Mouse (Mus musculus) cerebellum, adult 2 months (tissue): Measurements from ENCODE around the gene Prox1. TPM values are rescaled to one million over a fixed set of nuclear protein-coding genes. Genes with fewer than 3 reads are reported as not detected.

Experiments
- DNase-seq, 2 experiments: peaks; one replicate each; pipeline ENCODE4 v3.0.0; 2021
- H3K27ac ChIP-seq: fragments of 200-500 bp; 2 replicates; pipeline ENCODE4 v1.5.1; 2012; ENCODE audit warnings: low read length, control low read depth, inconsistent platforms; ENCODE audit not compliant: insufficient read depth
- H3K27me3 ChIP-seq: fragments of 200-500 bp; 2 replicates; pipeline ENCODE4 v1.6.1; 2012; ENCODE audit warnings: inconsistent platforms, mild to moderate bottlenecking, low read length, moderate library complexity; ENCODE audit not compliant: control insufficient read depth, insufficient read depth
- H3K4me1 ChIP-seq: fragments of 200-500 bp; 2 replicates; pipeline ENCODE4 v1.6.1; 2011; ENCODE audit warnings: low read length; ENCODE audit not compliant: control insufficient read depth, insufficient read depth
- H3K4me3 ChIP-seq: fragments of 200-500 bp; replicated peaks from 2 replicates; pipeline ENCODE3; 2011; ENCODE audit warnings: mild to moderate bottlenecking, low read depth, low read length, control low read depth; ENCODE audit not compliant: insufficient read depth
- CTCF ChIP-seq: fragments of 200-500 bp; IDR thresholded peaks from 2 replicates; pipeline ENCODE4 v1.5.1; 2011; ENCODE audit warnings: low read depth, mild to moderate bottlenecking, control low read depth, low read length, moderate library complexity, borderline replicate concordance; ENCODE audit not compliant: insufficient read depth
- POLR2A ChIP-seq: fragments of 200-500 bp; IDR thresholded peaks from 2 replicates; pipeline ENCODE4 v1.6.1; 2011; ENCODE audit warnings: low read length, control low read depth, borderline replicate concordance; ENCODE audit not compliant: insufficient read depth
- WGBS: fragments of 180-500 bp; shearing (Covaris S2); methylation state at CpG from one replicate; pipeline ENCODE4 v1.1.7; 2018; 5-methylcytosine and 5-hydroxymethylcytosine counted together
- polyA plus RNA-seq: library from polyadenylated mRNA; depleted of rRNA; stranded (reverse); fragments of >200 nt; gene quantifications from 2 replicates; pipeline ENCODE4 v1.2.3, GENCODE M21; 2012

Prox1 gene
- polyA plus RNA-seq, 1 experiment = 13.7 TPM

DNA sequence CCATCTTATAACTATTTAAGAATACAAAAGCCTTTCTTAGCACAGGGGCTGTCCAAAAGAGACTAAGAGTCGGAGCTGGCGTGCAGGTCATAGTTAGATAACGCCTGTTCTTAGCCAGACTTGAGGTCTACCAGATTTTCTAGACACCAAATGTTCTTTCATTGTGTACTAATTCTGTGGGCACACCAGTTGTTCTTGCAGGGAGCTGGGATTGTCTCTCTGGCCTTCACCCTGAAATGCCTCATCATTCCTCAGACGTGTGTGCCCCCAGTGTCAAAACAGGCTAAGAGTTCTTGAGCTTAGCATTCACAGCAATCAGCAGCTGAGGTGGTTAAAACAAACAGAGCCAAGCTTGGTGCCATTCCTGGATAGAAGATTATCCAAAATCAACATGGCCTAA is 37.6 kb downstream of the Prox1 start:
- no peaks in the 10 kb centered on the region for H3K27me3 ChIP-seq
- WGBS = 89% methylated on average over 4 of the region's 4 CpGs
- H3K27ac ChIP-seq = no peak overlapping the region
- TF ChIP-seq POLR2A = no peak
- TF ChIP-seq CTCF = no peak
- peaks cover 6% of the 10 kb centered on the region for H3K4me1 ChIP-seq
- no peak for DNase-seq
- no peak overlapping the region for H3K4me3 ChIP-seq

- Histone ChIP-seq H3K4me1 (peaks cover 9% of the 10 kb centered on the region), H3K27me3 (no peaks in the 10 kb centered on the region), H3K27ac (no peak overlapping the region), H3K4me3 (no peak overlapping the region)
- 86% methylated on average over 4 of the region's 4 CpGs for WGBS
- DNase-seq = no peak
- TF ChIP-seq POLR2A (no peak), CTCF (no peak)
These were observed 39.6 kb downstream of the Prox1 start for GRCm38 (mm10) chr1:190130888-190131287.

DNA sequence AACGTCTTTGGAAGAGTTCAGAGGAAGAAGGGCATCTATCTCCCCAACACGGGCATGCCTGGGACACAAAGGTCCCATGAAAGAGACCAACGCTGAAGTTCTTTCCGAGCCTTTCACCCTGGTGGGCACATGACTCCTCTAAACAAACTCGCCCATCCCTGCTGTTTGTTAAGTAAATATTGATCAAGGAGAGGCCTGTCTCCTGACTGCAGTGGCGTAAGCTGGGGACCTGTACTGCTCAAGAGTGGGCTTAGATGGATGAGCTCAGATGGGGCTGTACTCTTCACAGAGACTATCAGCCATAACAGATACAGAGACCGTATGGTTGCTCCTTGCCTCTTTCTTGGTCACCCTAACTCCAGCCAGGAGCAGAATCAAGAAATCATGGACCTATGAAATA is 41.0 kb downstream of the Prox1 start:
- TF ChIP-seq POLR2A = no peak
- TF ChIP-seq CTCF = no peak
- 74% methylated on average over 7 of the region's 7 CpGs for WGBS
- no peak for DNase-seq
- peaks cover 13% of the 10 kb centered on the region for H3K4me1 ChIP-seq
- H3K4me3 ChIP-seq = no peak overlapping the region
- H3K27me3 ChIP-seq = no peaks in the 10 kb centered on the region
- no peak overlapping the region for H3K27ac ChIP-seq

DNA sequence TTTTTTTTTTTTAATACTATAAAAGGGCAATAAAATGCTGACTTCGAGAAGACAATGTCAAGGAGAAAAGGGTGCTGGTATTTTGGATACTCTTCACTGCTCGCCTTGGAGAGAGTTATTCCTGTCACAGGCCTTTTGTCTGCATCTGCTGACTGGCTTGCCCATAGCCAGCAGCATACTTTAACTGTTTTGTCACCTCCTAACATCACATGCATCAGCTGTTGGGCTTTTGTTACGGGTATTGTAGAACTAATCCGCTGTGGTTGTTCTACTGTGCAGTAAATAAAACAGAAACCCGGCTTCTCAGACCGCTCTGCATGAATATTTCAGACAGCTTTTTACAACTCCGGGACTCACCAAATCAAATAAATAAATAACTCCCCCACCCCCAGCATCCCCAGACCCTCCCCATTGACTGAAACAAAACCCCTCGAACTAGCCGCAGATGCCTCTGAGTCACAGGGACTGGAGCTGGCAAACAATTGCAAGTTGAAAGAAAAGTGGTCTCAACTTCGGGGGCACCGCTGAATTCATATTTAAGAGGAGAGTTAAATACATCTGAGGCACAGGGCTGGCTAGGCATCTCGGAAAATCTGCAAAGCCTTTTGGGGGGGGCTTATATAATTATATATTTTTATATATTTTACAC is 41.7 kb downstream of the Prox1 start:
- no peak for DNase-seq
- Histone ChIP-seq H3K27me3 (no peaks in the 10 kb centered on the region), H3K4me1 (peaks cover 13% of the 10 kb centered on the region), H3K27ac (no peak overlapping the region), H3K4me3 (no peak overlapping the region)
- WGBS = 56% methylated on average over 12 of the region's 12 CpGs
- TF ChIP-seq POLR2A (no peak), CTCF (no peak)

DNA sequence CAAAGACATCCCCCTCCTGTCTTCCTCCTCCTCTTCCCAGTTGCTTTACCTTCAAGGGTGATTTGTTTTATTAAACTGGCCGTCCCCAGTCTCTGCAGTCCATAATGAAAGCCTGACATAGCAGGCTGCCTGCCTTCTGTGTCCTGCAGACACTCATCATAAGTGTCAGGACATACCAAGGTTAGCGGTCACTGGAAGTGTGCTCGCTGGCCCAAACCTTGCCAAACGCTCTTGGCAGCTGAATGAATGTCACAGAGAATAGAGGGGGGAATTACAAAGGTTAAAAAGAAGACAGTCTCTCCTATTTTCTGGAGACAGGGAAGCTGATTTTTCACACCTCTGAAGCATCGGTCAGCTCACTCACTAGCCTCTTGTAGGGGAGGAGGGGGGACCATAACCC is 42.6 kb downstream of the Prox1 start:
- peaks cover 13% of the 10 kb centered on the region for H3K4me1 ChIP-seq
- no peaks in the 10 kb centered on the region for H3K27me3 ChIP-seq
- H3K4me3 ChIP-seq = no peak overlapping the region
- DNase-seq = peak in 1 of 2 experiments; percentile 17
- TF ChIP-seq POLR2A (no peak), CTCF (no peak)
- WGBS = 28% methylated on average over 5 of the region's 5 CpGs
- no peak overlapping the region for H3K27ac ChIP-seq

DNA sequence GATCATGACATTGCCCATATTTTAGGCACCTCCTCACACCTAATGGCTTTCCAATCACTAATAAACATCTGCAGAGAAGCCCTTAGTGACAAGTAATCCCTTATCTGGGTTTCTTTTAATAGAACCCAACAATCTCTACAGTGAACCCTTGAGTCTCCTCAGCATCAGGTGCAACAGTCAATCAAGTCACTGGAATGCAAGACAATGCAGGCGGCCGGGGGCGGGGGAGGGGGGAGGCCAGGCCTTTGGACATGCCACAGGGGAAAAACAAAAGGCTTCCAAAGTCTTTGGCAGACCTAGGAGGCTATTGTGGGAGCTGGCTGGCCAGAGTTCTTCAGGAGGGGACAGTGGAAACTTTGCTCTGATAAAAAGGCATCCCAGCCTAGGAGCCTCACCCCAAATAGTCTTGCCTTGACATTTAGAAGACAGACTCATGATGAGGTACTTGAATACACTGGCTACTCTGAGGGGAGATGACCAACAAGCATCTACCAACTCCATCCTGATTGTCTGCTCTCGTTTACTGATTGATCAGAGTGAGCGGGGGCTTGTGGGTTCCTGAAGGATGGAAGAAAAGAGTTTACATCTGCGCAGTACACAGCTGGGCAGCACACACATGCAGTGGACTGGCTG is 43.2 kb downstream of the Prox1 start:
- TF ChIP-seq POLR2A (no peak), CTCF (no peak)
- no peak overlapping the region for H3K27ac ChIP-seq
- no peak for DNase-seq
- H3K4me1 ChIP-seq = peaks cover 13% of the 10 kb centered on the region
- no peak overlapping the region for H3K4me3 ChIP-seq
- 79% methylated on average over 6 of the region's 6 CpGs for WGBS
- no peaks in the 10 kb centered on the region for H3K27me3 ChIP-seq

DNA sequence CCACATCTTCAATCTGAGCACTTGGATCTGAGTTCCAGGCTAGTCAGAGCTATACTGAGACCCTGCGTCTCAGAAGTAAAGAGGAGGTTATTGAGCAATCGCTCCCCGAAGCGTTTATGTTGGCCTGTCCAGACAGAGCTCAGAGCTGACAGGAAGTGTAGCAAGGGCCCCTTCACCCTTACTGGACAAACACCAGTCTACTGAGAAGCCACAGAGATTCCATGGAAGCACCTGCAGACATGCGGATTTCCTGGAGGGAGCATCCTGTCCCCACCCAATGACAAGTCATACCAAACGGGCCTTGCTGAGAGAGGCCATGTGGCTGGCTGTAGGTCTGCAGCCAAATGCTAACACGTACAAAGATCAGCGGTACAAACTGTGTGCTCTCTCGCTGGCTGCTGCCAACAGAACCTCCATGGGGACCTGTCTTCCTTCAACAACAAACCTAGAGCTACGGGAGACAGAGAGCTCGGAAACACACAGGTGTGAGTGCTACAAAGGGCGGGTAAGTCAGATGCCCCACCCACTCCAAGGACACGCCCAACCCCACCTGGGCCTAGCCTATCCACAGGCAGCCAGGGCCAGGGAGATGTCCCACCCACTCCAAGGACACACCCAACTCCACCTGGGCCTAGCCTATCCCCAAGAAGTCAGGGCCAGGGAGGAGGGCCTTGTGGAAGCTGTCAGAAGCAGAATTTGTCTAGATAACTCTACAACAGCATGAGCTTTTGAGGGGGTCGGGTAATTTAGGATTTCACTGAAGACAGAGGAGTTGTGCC is 45.4 kb downstream of the Prox1 start:
- H3K27me3 ChIP-seq = no peaks in the 10 kb centered on the region
- H3K4me1 ChIP-seq = peaks cover 13% of the 10 kb centered on the region
- peak in 1 of 2 experiments; percentile 41 for DNase-seq
- 47% methylated on average over 14 of the region's 14 CpGs for WGBS
- TF ChIP-seq CTCF (no peak), POLR2A (no peak)
- no peak overlapping the region for H3K27ac ChIP-seq
- no peak overlapping the region for H3K4me3 ChIP-seq

DNA sequence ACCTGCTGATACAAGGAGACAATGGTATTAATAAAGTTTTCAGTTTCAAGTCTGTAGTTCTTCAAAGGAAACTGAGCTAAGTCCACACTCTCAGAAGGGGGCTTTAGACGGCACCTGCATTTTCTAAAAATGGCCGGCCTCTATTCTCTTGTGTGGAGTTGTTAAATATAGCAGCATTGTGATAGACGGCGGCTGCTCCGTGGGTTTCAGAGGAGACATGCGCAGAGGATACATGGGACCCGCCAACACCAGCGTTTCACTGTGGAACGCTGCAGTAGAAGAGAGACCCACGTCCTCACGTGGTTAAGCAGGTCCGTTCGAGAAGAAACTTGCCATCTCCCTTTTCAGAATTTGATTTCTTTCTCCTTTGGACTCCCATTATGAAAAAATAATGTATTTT is 47.1 kb downstream of the Prox1 start:
- WGBS = 90% methylated on average over 13 of the region's 13 CpGs

More for the DNA sequence above, 47.1 kb downstream of the Prox1 start:
- Histone ChIP-seq H3K27ac (no peak overlapping the region), H3K27me3 (no peaks in the 10 kb centered on the region), H3K4me3 (no peak overlapping the region), H3K4me1 (peaks cover 13% of the 10 kb centered on the region)
- no peak for DNase-seq
- no peak for TF ChIP-seq POLR2A
- TF ChIP-seq CTCF = no peak
